Mouse (Mus musculus) stomach, postnatal 0 days (tissue): ENCODE results near the gene Izumo4. TPM values are rescaled to one million over a fixed set of nuclear protein-coding genes. Genes with fewer than 3 reads are reported as not detected.

ENCODE experiments used
- ATAC-seq: fragments of 200-750 bp; cut with Nextera tagmentation; 2 replicates; pipeline ENCODE4 v1.8.0; 2017; ENCODE audit not compliant: low FRiP score, low TSS enrichment
- DNase-seq: peaks from one replicate; pipeline ENCODE4 v3.0.0-alpha.2; 2016; ENCODE audit warnings: low spot score
- H3K27ac ChIP-seq: fragments of 300-500 bp; sonication (generic); replicated peaks from 2 replicates; pipeline ENCODE4 v1.5.1; 2014; ENCODE audit warnings: mild to moderate bottlenecking, control low read depth
- H3K27me3 ChIP-seq: fragments of 300-500 bp; sonication (generic); 2 replicates; pipeline ENCODE4 v1.6.1; 2014; ENCODE audit warnings: low read length; ENCODE audit not compliant: control insufficient read depth, insufficient read depth
- H3K36me3 ChIP-seq: fragments of 300-500 bp; sonication (generic); 2 replicates; pipeline ENCODE4 v1.6.1; 2014; ENCODE audit warnings: low read length, mixed read lengths; ENCODE audit not compliant: control insufficient read depth, insufficient read depth
- H3K4me1 ChIP-seq: fragments of 300-500 bp; sonication (generic); replicated peaks from 2 replicates; pipeline ENCODE4 v1.6.1; 2014; ENCODE audit warnings: antibody characterized with exemption; ENCODE audit not compliant: control insufficient read depth, insufficient read depth
- H3K4me2 ChIP-seq: fragments of 300-500 bp; sonication (generic); replicated peaks from 2 replicates; pipeline ENCODE4 v1.6.1; 2014; ENCODE audit warnings: low read depth, mild to moderate bottlenecking, control low read depth, moderate library complexity
- H3K4me3 ChIP-seq: fragments of 300-500 bp; sonication (generic); 2 replicates; pipeline ENCODE4 v1.5.1; 2014; ENCODE audit warnings: low read depth, low read length, control low read depth
- H3K9ac ChIP-seq: fragments of 300-500 bp; sonication (generic); 2 replicates; pipeline ENCODE4 v1.6.1; 2014; ENCODE audit warnings: mild to moderate bottlenecking, low read length, control low read depth, mixed read lengths
- H3K9me3 ChIP-seq: fragments of 300-500 bp; sonication (generic); 2 replicates; pipeline ENCODE4 v1.6.1; 2016; ENCODE audit warnings: low read length; ENCODE audit not compliant: control insufficient read depth
- CTCF ChIP-seq: IDR thresholded peaks from 2 replicates; pipeline ENCODE4 v1.5.1; 2016; ENCODE audit warnings: antibody characterized with exemption, low read depth, mild to moderate bottlenecking, moderate library complexity
- EP300 ChIP-seq: optimal IDR thresholded peaks from 2 replicates; pipeline ENCODE3; 2016; ENCODE audit warnings: antibody characterized with exemption
- whole genome bisulfite sequencing: fragments of 180-500 bp; shearing (Covaris S2); extraction: QIAGEN DNeasy Blood & Tissue Kit; methylation state at CpG from one replicate; pipeline ENCODE4 v1.1.7; 2014; 5-methylcytosine and 5-hydroxymethylcytosine counted together
- polyA plus RNA-seq: library from polyadenylated mRNA; unstranded; fragments of >200 nt; fragmentation: Nextera tagmentation; extraction: Ambion mirVana; gene quantifications from 2 replicates; pipeline ENCODE4 v1.2.1, GENCODE M21; 2015

Gene Izumo4
- polyA plus RNA-seq, 1 experiment from 2014 or later, result 14.8 TPM

DNA sequence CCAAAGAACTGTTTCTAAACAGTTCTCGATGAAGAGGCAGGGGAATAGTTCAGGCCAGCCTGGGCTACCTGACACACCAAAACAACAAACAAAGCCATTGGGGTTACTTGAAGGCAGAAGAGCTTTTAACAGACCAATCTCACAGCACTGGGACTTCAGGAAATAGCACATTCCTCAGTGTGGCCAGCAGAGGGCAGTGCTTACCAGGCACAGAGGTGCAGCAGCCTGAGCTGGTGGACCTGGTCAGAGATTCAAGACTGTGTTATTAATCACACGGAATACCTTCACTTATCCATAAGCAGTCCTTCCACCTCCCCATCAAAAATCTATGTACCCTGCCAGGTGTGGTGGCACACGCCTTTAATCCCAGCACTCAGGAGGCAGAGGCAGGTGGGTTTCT, 45.4 kb downstream of the Izumo4 start:
- H3K9ac ChIP-seq, result no peak overlapping the region
- no peaks in the 10 kb centered on the region for H3K36me3 ChIP-seq
- ATAC-seq, result no peak
- H3K9me3 ChIP-seq, result no peaks in the 10 kb centered on the region
- H3K27ac ChIP-seq, result no peak overlapping the region
- H3K4me1 ChIP-seq, result peaks cover 3% of the 10 kb centered on the region
- TF ChIP-seq EP300 (no peak), CTCF (peak; percentile 98)
- H3K4me3 ChIP-seq, result no peak overlapping the region
- H3K27me3 ChIP-seq, result no peaks in the 10 kb centered on the region
- no peak overlapping the region for H3K4me2 ChIP-seq
- 8% methylated on average over 3 of the region's 3 CpGs for WGBS
- peak; percentile 86 for DNase-seq

DNA sequence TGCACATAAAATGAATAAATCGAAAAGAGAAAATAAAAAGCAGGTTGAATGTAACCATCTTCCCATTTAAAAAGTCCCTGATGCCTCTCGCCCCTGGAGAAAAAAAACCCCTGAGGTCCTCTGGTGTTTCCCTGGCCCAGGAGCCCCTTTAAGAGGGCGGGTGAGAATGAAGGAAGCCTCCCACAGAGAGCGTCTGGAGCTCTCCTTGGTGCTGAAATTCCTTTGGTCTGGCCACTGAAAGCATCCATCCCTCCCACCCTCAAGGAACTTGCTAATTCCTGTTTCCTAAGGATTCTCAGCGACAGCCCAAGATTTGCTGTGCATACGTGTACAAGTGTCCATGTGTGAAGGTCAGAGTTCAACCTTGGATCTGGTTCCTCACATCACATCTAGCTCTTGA, 46.6 kb downstream of the Izumo4 start:
- H3K4me3 ChIP-seq, result no peak overlapping the region
- no peak overlapping the region for H3K4me2 ChIP-seq
- DNase-seq, result peak; percentile 72
- TF ChIP-seq CTCF, result no peak
- no peak for TF ChIP-seq EP300
- no peak for ATAC-seq
- no peak overlapping the region for H3K9ac ChIP-seq
- no peaks in the 10 kb centered on the region for H3K27me3 ChIP-seq
- WGBS, result 8% methylated on average over 6 of the region's 6 CpGs
- H3K36me3 ChIP-seq, result no peaks in the 10 kb centered on the region
- H3K27ac ChIP-seq, result no peak overlapping the region
- peaks cover 6% of the 10 kb centered on the region for H3K4me1 ChIP-seq
- H3K9me3 ChIP-seq, result no peaks in the 10 kb centered on the region

DNA sequence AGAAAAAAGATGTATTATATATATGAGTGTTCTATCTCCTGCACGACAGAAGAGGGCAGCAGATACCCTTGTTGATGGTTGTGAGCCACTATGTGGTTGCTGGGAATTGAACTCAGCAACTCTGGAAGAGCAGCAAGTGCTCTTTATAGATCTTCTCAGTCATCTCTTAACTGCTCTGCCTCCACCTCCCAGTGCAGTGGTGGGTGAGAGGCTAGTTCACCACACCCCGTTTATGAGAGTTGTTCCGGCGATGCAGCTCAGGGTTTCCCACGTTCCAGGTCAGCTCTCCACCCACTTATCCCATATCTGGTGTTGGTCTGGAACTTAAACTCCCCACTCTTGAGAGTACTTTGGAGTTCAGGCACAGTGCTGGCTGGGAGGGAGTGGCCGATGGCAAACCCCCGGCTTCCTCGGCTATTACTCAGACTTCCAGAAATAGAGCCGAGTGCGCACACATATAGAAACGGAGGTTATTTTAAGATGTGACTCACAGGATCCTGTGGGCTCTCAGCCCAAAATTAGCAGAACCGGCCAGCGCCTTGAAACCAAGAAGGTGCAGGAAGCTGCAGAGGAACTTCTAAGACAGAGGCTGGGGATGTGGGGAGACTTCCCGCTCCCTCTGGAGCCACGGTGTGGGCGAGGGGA, 49.3 kb downstream of the Izumo4 start:
- no peaks in the 10 kb centered on the region for H3K9me3 ChIP-seq
- peak; percentile 73 for TF ChIP-seq CTCF
- TF ChIP-seq EP300, result peak; percentile 85
- 3% methylated on average over 16 of the region's 16 CpGs for WGBS
- H3K9ac ChIP-seq, result peak overlapping the region; percentile 45
- ATAC-seq, result peak; percentile 79
- peak overlapping the region; percentile 64 for H3K4me2 ChIP-seq
- peak; percentile 78 for DNase-seq
- no peaks in the 10 kb centered on the region for H3K36me3 ChIP-seq
- peak overlapping the region; percentile 30 for H3K4me3 ChIP-seq
- H3K27me3 ChIP-seq, result no peaks in the 10 kb centered on the region
- peaks cover 10% of the 10 kb centered on the region for H3K4me1 ChIP-seq
- H3K27ac ChIP-seq, result peak overlapping the region; percentile 95

DNA sequence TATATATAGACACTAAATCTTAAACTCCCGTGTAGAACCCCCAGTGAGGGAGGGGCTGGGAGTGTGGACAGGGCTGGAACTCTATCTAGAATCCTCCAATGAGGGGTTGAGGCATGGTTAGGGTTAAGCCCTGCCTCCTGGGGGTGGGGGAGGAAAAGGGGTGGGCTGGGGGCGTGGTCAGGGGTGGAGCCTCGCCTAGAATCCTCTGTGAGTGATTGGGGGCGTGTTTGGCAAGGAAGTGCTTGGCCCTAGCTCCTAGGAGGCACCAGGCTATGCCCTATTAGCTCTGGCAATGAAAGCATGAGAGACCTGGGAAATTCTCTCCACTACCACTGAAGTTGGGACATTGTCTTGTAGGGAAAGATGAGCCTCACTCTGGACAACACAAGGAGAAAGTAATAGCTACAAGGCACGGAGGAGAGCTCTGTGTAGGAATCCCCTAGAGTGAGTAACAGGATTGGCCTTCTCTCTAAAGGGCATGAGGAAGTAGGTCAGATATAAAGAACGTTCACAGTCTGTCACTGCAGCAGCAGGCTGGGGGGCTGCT, 50.2 kb downstream of the Izumo4 start:
- ATAC-seq (peak; percentile 71), DNase-seq (peak; percentile 94)
- TF ChIP-seq EP300 (no peak), CTCF (0 out of 2 replicates have a peak, but pooled peaks have one; percentile 1)
- Histone ChIP-seq H3K4me3 (peak overlapping the region; percentile 30), H3K9me3 (no peaks in the 10 kb centered on the region), H3K4me2 (peak overlapping the region; percentile 64), H3K27me3 (no peaks in the 10 kb centered on the region), H3K9ac (peak overlapping the region; percentile 45), H3K27ac (peak overlapping the region; percentile 95), H3K36me3 (no peaks in the 10 kb centered on the region), H3K4me1 (peaks cover 13% of the 10 kb centered on the region)
- WGBS, result 2% methylated on average over 6 of the region's 6 CpGs

DNA sequence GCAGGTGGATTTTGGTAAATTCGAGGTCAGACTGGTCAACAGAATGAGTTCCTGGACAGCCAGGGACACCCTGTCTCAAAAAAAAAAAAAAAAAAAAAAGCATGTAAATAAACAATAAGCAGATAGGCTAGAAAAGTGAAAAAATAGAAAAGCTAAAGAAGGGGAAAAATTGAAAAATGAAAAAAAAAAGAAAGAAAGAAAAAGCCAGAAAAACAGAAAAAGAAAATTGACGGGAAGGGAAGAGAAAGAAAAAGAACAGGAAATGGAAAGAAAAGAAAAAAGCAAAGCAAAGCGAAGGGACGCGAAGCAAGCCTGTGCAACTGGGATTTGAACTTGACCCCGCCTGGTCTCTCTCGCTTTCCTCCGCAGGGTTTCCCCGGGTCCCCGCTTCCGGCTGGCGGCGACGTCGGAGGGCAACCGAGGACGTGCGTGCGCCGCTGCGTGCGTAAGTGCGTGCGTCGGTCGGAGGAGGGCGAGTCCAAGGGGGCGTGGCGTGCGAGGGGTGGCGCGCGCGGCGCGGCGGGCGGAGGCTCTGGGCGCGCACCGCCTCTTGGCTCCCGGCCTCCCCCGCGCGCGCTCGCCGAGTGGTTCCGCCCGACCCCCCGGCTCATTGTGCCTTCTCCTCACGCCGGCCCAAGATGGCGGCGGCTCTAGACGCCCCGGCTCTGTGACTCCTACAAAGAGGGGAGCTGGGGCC, 52.8 kb downstream of the Izumo4 start, which contains the start of gene Dot1l:
Dot1l (plus strand) TSS at position 613 of the 697 bp plus-strand sequence.
- 1% methylated on average over 52 of the region's 57 CpGs for WGBS
- no peaks in the 10 kb centered on the region for H3K27me3 ChIP-seq
- peak within 1 kb of the TSS; percentile 93 for H3K4me3 ChIP-seq
- H3K4me2 ChIP-seq, result peak within 1 kb of the TSS; percentile 88
- no peaks in the 10 kb centered on the region for H3K36me3 ChIP-seq
- ATAC-seq, result peak; percentile 88
- H3K9ac ChIP-seq, result peak within 1 kb of the TSS; percentile 92
- peak within 1 kb of the TSS; percentile 87 for H3K27ac ChIP-seq
- no peaks in the 10 kb centered on the region for H3K9me3 ChIP-seq
- TF ChIP-seq EP300 (no peak), CTCF (no peak)
- H3K4me1 ChIP-seq, result peaks cover 13% of the 10 kb centered on the region
- peak; percentile 99 for DNase-seq

Other genes with a start within 250 kb of the Izumo4 start
- gene Onecut3, start 207.3 kb upstream of the Izumo4 start, polyA plus RNA-seq, result 0.01 and 0.02 TPM in 2 replicates
- 0.02 and 0.10 TPM in 2 replicates for gene Atp8b3, start 163.1 kb upstream of the Izumo4 start, polyA plus RNA-seq
- gene Rexo1, start 140.6 kb upstream of the Izumo4 start, polyA plus RNA-seq, result 7.1 and 8.5 TPM in 2 replicates
- gene Klf16, start 124.9 kb upstream of the Izumo4 start, polyA plus RNA-seq, result 8.3 and 8.4 TPM in 2 replicates
- 92.5 and 103 TPM in 2 replicates for gene Abhd17a, start 111.8 kb upstream of the Izumo4 start, polyA plus RNA-seq
- 67.8 and 77.3 TPM in 2 replicates for gene Scamp4, start 99.3 kb upstream of the Izumo4 start, polyA plus RNA-seq
- 4.1 and 4.3 TPM in 2 replicates for gene Adat3, start 99.3 kb upstream of the Izumo4 start, polyA plus RNA-seq
- gene Gm49322, start 96.2 kb upstream of the Izumo4 start, polyA plus RNA-seq, result 1.4 and 1.7 TPM in 2 replicates
- 75.4 and 83.9 TPM in 2 replicates for gene Csnk1g2, start 79.3 kb upstream of the Izumo4 start, polyA plus RNA-seq
- 28.3 and 30.0 TPM in 2 replicates for gene Btbd2, start 45.1 kb upstream of the Izumo4 start, polyA plus RNA-seq
- gene Mknk2, start 24.1 kb upstream of the Izumo4 start, polyA plus RNA-seq, result 55.2 and 61.7 TPM in 2 replicates
- 22.9 and 23.9 TPM in 2 replicates for gene Mob3a, start 207 bp upstream of the Izumo4 start, polyA plus RNA-seq
- 38.7 and 42.7 TPM in 2 replicates for gene Ap3d1, start 40.1 kb downstream of the Izumo4 start, polyA plus RNA-seq
- gene Dot1l, start 53.0 kb downstream of the Izumo4 start, polyA plus RNA-seq, result 5.4 and 6.2 TPM in 2 replicates
- 27.7 and 31.8 TPM in 2 replicates for gene Sf3a2, start 96.0 kb downstream of the Izumo4 start, polyA plus RNA-seq
- 62.0 and 65.8 TPM in 2 replicates for gene Plekhj1, start 96.4 kb downstream of the Izumo4 start, polyA plus RNA-seq
- 6.8 and 6.9 TPM in 2 replicates for gene Amh, start 103.1 kb downstream of the Izumo4 start, polyA plus RNA-seq
- 0.86 and 0.96 TPM in 2 replicates for gene Jsrp1, start 111.3 kb downstream of the Izumo4 start, polyA plus RNA-seq
- 1,070 and 1,103 TPM in 2 replicates for gene Oaz1, start 124.5 kb downstream of the Izumo4 start, polyA plus RNA-seq
- gene Lingo3, start 141.9 kb downstream of the Izumo4 start, polyA plus RNA-seq, result 0.12 and 0.17 TPM in 2 replicates
- gene Lsm7, start 153.0 kb downstream of the Izumo4 start, polyA plus RNA-seq, result 176 and 180 TPM in 2 replicates
- gene Sppl2b, start 153.1 kb downstream of the Izumo4 start, polyA plus RNA-seq, result 17.7 and 23.0 TPM in 2 replicates
- gene Tmprss9, start 169.7 kb downstream of the Izumo4 start, polyA plus RNA-seq, result 2.0 and 2.2 TPM in 2 replicates
- 292 and 304 TPM in 2 replicates for gene Timm13, start 198.8 kb downstream of the Izumo4 start, polyA plus RNA-seq
- gene Lmnb2, start 216.1 kb downstream of the Izumo4 start, polyA plus RNA-seq, result 12.0 and 12.4 TPM in 2 replicates
- 59.5 and 62.2 TPM in 2 replicates for gene Gadd45b, start 227.9 kb downstream of the Izumo4 start, polyA plus RNA-seq